Mouse (Mus musculus): Measurements from ENCODE around the gene Arhgap42. TPM values are rescaled to one million over a fixed set of nuclear protein-coding genes. Genes with fewer than 3 reads are reported as not detected.

Gene Arhgap42
- total and polyA plus RNA-seq, 2 experiments from 2014 or later = 11.2 to 11.3 TPM

DNA sequence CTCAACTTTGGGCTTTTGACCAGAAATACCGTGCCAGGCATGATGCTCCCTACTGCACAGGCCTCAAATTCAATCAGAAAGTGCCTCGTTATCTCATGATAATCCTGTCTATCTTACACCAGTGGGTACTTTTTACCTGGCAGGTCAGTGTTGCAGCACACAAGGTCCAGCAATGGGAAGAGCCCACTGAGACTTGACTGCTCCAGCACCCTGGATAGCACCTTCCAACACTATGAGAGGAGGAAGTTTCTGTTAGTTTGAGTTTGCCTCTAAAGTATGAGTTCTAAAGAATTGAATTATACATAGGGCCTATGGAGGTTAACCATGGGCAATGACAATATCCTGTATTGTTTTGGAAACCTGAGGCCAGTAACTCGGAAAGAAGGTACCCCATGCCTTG is 256.6 kb downstream of the Arhgap42 start:
- ATAC-seq (ENCODE audit: low FRiP score) = no peak

DNA sequence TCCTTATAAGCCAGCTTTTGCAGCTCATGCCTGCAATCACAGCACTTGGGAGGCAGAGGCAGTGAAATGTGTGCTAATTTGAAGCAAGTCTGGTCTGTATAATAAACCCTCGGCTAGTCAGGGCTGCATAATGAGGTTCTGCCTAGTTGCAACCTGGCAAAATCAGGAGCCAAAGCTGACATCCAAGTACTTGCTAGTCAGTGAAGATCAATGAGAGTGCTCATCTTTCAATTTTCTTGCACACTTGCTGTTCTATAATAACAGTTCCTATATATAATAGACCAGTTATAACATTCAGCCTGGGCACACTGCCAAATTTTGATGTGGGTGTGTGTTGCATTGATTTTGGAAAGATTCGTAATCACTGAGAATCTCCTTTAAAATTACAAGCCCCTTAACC is 261.1 kb downstream of the Arhgap42 start:
- no peak for TF ChIP-seq CTCF (IDR thresholded peaks at IDR 0.05)
- H3K9me3 ChIP-seq (ENCODE audit: low read length) = no peaks in the 10 kb centered on the region
- H3K4me1 ChIP-seq (ENCODE audit: insufficient read depth, low read length) = no peaks in the 10 kb centered on the region
- no peak overlapping the region for H3K4me2 ChIP-seq (ENCODE audit: low read depth, low read length, poor library complexity, severe bottlenecking)
- no peak overlapping the region for H3K4me3 ChIP-seq (ENCODE audit: low read depth, low read length)
- 42% methylated on average over 2 of the region's 2 CpGs for WGBS
- no peaks in the 10 kb centered on the region for H3K36me3 ChIP-seq (ENCODE audit: insufficient read depth, low read length)
- H3K9ac ChIP-seq (replicated peaks; ENCODE audit: low read length, poor library complexity, severe bottlenecking) = no peak overlapping the region
- no peaks in the 10 kb centered on the region for H3K27me3 ChIP-seq (ENCODE audit: insufficient read depth, low read length)
- ATAC-seq (ENCODE audit: low FRiP score) (no peak), DNase-seq (ENCODE audit: low spot score) (peak; percentile 5)
- H3K27ac ChIP-seq (ENCODE audit: low read depth, low read length) = no peak overlapping the region

More for the DNA sequence above, 256.6 kb downstream of the Arhgap42 start:
- DNase-seq (ENCODE audit: low spot score) = no peak
- Histone ChIP-seq H3K9me3 (ENCODE audit: low read length) (no peaks in the 10 kb centered on the region), H3K27me3 (ENCODE audit: insufficient read depth, low read length) (no peaks in the 10 kb centered on the region), H3K27ac (ENCODE audit: low read depth, low read length) (no peak overlapping the region), H3K36me3 (ENCODE audit: insufficient read depth, low read length) (no peaks in the 10 kb centered on the region), H3K4me1 (ENCODE audit: insufficient read depth, low read length) (no peaks in the 10 kb centered on the region), H3K4me2 (ENCODE audit: low read depth, low read length, poor library complexity, severe bottlenecking) (no peak overlapping the region), H3K4me3 (ENCODE audit: low read depth, low read length) (no peak overlapping the region), H3K9ac (replicated peaks; ENCODE audit: low read length, poor library complexity, severe bottlenecking) (no peak overlapping the region)
- 81% methylated on average over 3 of the region's 3 CpGs for WGBS
- no peak for TF ChIP-seq CTCF (IDR thresholded peaks at IDR 0.05)

- Histone ChIP-seq H3K4me3 (ENCODE audit: low read depth, low read length) (no peak within 1 kb of the TSS), H3K9ac (replicated peaks; ENCODE audit: low read length, poor library complexity, severe bottlenecking) (no peak within 1 kb of the TSS), H3K4me1 (ENCODE audit: insufficient read depth, low read length) (no peaks in the 10 kb centered on the region), H3K4me2 (ENCODE audit: low read depth, low read length, poor library complexity, severe bottlenecking) (no peak within 1 kb of the TSS), H3K36me3 (ENCODE audit: insufficient read depth, low read length) (no peaks in the 10 kb centered on the region), H3K27ac (ENCODE audit: low read depth, low read length) (no peak within 1 kb of the TSS), H3K9me3 (ENCODE audit: low read length) (no peaks in the 10 kb centered on the region), H3K27me3 (ENCODE audit: insufficient read depth, low read length) (no peaks in the 10 kb centered on the region)
- no peak for DNase-seq (ENCODE audit: low spot score)
- ATAC-seq (ENCODE audit: low FRiP score) = no peak
- WGBS = 82% methylated on average over 2 of the region's 2 CpGs
- TF ChIP-seq CTCF (IDR thresholded peaks at IDR 0.05) = no peak
Observed at GRCm38 (mm10) chr9:8971491-8971890, 267.4 kb downstream of the Arhgap42 start, which contains the start of gene Gm16485. Gm16485 (plus strand) TSS chr9:8971791.

- no peak for DNase-seq (ENCODE audit: low spot score)
- Histone ChIP-seq H3K4me2 (ENCODE audit: low read depth, low read length, poor library complexity, severe bottlenecking) (no peak overlapping the region), H3K36me3 (ENCODE audit: insufficient read depth, low read length) (no peaks in the 10 kb centered on the region), H3K9me3 (ENCODE audit: low read length) (no peaks in the 10 kb centered on the region), H3K4me1 (ENCODE audit: insufficient read depth, low read length) (no peaks in the 10 kb centered on the region), H3K27ac (ENCODE audit: low read depth, low read length) (no peak overlapping the region), H3K27me3 (ENCODE audit: insufficient read depth, low read length) (no peaks in the 10 kb centered on the region), H3K9ac (replicated peaks; ENCODE audit: low read length, poor library complexity, severe bottlenecking) (no peak overlapping the region), H3K4me3 (ENCODE audit: low read depth, low read length) (no peak overlapping the region)
- 64% methylated on average over 7 of the region's 7 CpGs for WGBS
- TF ChIP-seq CTCF (IDR thresholded peaks at IDR 0.05) = no peak
- ATAC-seq (ENCODE audit: low FRiP score) = no peak
Observed at GRCm38 (mm10) chr9:8970240-8970639, 268.7 kb downstream of the Arhgap42 start.

DNA sequence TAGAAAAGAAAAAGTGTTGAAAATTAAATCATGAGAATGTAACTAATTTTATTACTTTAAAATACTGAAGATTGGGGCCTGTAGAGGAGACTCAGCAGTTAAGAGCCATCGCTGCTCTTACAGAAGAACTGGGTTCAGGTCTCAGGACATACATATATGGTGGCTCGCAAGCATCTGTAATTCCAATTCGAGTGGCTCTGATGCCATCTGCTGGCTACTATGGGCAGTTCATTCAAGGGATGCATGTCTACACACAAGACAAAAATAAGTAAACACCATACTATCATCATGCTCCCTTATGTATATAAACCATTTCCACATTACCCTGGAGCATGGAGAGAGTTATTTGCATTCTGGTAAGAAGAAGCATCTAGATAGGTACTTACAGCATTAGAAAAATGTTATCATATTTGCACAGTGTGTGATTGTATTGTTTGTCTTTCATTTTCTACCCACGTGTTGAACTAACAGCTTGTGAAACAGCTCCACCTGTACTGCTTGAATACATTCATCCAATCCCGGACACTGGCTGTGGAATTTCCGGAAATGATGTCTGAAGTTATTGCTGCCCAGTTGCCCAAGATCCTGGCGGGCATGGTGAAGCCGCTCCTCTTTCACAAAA is 274.3 kb downstream of the Arhgap42 start:
- Histone ChIP-seq H3K4me3 (ENCODE audit: low read depth, low read length) (no peak overlapping the region), H3K27ac (ENCODE audit: low read depth, low read length) (no peak overlapping the region)

DNA sequence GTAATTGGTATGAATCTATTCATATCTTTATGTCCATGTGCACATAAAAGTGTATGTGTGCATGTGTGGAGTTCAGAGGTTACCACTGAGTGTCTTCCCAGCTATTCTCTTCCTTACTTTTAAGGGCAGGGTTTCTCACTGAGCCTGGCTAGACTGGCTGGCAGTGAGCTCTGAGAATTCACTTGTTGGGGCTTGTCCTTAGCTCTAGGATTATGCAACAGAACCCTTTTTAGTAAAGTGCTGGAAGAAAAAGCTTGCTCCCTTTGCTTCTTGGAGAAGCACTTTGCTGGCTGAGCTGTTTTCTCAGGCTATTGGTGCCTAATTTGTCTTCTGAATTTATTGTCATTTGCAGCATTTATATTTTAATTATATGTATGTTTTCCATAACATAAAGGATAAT is 285.6 kb downstream of the Arhgap42 start:
- ATAC-seq (ENCODE audit: low FRiP score) (no peak), DNase-seq (ENCODE audit: low spot score) (no peak)
- no peaks in the 10 kb centered on the region for H3K27me3 ChIP-seq (ENCODE audit: insufficient read depth, low read length)
- no peaks in the 10 kb centered on the region for H3K9me3 ChIP-seq (ENCODE audit: low read length)
- no peak for TF ChIP-seq CTCF (IDR thresholded peaks at IDR 0.05)
- H3K27ac ChIP-seq (ENCODE audit: low read depth, low read length) = no peak overlapping the region
- no peaks in the 10 kb centered on the region for H3K36me3 ChIP-seq (ENCODE audit: insufficient read depth, low read length)
- H3K4me2 ChIP-seq (ENCODE audit: low read depth, low read length, poor library complexity, severe bottlenecking) = no peak overlapping the region
- no peak overlapping the region for H3K9ac ChIP-seq (replicated peaks; ENCODE audit: low read length, poor library complexity, severe bottlenecking)
- no peak overlapping the region for H3K4me3 ChIP-seq (ENCODE audit: low read depth, low read length)
- H3K4me1 ChIP-seq (ENCODE audit: insufficient read depth, low read length) = no peaks in the 10 kb centered on the region

More for the DNA sequence above, 274.3 kb downstream of the Arhgap42 start:
- Histone ChIP-seq H3K4me2 (ENCODE audit: low read depth, low read length, poor library complexity, severe bottlenecking) (no peak overlapping the region), H3K9me3 (ENCODE audit: low read length) (no peaks in the 10 kb centered on the region), H3K27me3 (ENCODE audit: insufficient read depth, low read length) (no peaks in the 10 kb centered on the region), H3K36me3 (ENCODE audit: insufficient read depth, low read length) (peaks cover 4% of the 10 kb centered on the region), H3K4me1 (ENCODE audit: insufficient read depth, low read length) (no peaks in the 10 kb centered on the region), H3K9ac (replicated peaks; ENCODE audit: low read length, poor library complexity, severe bottlenecking) (no peak overlapping the region)
- ATAC-seq (ENCODE audit: low FRiP score) = no peak
- TF ChIP-seq CTCF (IDR thresholded peaks at IDR 0.05) = peak; percentile 67
- 71% methylated on average over 8 of the region's 8 CpGs for WGBS
- DNase-seq (ENCODE audit: low spot score) = peak; percentile 43
